Mouse (Mus musculus): ENCODE results near the gene Gm3183.
"Not testable (repeated sequence)": the region's sequence is repeated elsewhere in the genome, so short reads cannot be mapped to it uniquely, and the experiment has no call there.

Gm3183 gene

DNA sequence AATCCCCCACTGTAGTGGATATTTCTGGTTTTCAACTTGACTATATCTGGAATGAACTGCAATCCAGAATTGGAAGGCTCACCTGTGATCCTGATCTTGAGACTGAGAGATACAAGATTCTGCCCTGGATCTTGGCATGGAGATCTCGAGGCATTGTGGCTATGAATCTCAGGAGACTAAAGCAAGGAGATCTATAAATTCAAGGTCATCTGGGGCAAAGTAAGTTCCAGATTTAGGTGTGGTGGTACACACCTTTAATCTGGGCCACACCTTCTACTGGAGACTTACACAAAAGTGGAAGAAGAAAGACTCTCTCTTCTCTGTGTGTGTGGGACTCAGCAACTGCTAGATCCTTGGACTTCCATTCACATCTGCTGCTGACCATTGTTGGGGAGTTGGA lies at the start of gene Gm3183:
TSS of gene Gm3183 (plus strand) at position 301 of the 400 bp plus-strand sequence.
- not testable (repeated sequence) for DNase-seq (ENCODE audit: low read depth in 2 of 2, low spot score in 2 of 2)
